Mouse (Mus musculus) adrenal gland, adult (tissue): ENCODE data around the gene Hspa1b.
"Not testable (repeated sequence)": the region's sequence is repeated elsewhere in the genome, so short reads cannot be mapped to it uniquely, and the experiment has no call there.

Experiments
- DNase-seq, 2 experiments: peaks; one replicate each; pipeline ENCODE4 v3.0.0; 2022 to 2023; ENCODE audit warnings: low spot score in 1 of 2; ENCODE audit not compliant: inconsistent age in 2 of 2

Hspa1b gene

DNA sequence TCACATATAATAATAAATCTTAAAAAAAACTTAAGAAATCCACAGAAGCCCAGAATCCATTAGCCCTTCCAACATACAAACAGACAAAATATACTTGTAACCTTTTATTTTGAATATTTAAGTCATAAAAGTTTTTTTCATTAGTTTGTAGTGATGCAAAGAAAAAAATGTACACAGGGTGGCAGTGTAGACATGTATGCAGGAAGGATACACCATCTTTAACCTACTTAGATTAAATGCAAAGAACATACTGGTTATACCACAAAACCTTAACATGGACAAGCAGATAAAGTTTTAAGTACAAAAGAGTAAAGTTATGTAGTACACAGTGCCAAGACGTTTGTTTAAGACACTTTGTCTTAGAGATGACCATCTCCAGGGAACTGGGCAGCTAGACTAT, 2.7 kb downstream of the Hspa1b start:
- peak in 1 of 2 experiments; percentile 55 for DNase-seq

DNA sequence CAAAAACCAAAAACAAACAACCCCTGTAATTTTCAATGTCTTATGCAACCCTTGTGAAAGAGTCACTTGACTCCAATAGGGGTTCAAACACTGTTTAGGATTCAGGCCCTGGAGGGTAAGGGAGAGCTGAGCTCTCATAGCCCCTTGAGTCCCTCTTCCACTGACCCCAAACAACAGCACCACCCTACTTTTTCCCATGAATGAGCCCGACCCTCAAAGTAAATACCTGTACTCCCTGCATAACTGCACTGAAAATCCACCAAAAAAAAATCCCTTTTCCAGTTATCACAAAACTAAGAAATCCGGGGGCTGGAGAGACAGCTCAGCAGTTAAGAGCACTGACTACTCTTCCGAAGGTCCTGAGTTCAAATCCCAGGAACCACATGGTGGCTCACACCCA, 3.2 kb downstream of the Hspa1b start:
- peak in 1 of 2 experiments; percentile 27 for DNase-seq

- peak in 1 of 2 experiments; percentile 25 for DNase-seq
These were observed 4.2 kb downstream of the Hspa1b start for GRCm38 (mm10) chr17:34954831-34955230.

- DNase-seq = no peak
These were observed 5.1 kb downstream of the Hspa1b start for GRCm38 (mm10) chr17:34953904-34954303.

DNA sequence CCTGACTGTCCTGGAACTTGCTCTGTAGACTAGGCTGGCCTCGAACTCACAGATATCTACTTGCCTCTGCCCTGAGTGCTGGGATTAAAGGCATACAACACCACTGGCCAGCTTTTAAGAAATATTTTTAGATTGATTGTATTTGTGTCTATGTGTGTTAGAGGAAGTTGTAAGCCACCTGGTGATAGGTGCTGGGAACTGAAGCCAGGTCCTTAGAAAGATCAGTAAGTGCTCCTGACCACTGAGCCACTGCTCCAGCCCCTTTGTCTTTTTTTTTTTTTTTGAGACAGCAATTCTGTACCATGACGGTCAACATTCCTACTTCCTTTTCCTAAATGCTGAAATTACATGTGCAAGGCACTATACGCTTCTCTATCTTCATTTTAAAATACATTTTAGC, 5.8 kb downstream of the Hspa1b start:
- no peak for DNase-seq

DNA sequence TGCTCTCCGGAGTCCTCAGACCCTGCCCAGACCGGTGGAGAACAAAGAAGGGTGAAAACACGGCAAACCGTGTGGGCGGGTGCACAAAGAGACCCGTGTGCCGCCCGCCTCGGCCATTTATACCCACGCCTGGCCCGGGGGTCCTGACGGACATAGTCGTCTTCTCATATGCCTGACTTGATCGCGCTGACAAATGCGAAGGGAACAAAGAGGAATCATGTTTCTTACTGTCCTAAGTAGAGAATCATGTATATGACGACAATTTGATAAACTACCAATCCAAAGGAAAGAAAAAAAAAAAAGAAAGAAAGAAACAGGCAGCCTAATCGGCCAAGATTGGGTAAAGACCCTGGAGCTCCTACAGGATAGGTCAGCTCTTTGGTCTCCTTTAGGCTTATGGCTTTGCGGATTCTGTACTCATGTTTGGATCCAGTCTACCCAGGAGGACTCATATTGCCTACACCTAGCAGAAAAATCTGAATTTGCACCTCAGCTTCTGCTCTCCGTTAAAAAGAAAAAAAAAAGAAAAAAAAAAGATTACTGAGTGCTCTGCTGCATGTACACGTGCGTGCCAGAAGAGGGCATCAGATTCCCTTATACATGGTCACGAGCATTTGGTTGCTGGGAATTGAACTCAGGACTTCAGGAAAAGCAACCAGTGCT, 6.5 kb downstream of the Hspa1b start:
- DNase-seq = peak; percentile 81 to 94

DNA sequence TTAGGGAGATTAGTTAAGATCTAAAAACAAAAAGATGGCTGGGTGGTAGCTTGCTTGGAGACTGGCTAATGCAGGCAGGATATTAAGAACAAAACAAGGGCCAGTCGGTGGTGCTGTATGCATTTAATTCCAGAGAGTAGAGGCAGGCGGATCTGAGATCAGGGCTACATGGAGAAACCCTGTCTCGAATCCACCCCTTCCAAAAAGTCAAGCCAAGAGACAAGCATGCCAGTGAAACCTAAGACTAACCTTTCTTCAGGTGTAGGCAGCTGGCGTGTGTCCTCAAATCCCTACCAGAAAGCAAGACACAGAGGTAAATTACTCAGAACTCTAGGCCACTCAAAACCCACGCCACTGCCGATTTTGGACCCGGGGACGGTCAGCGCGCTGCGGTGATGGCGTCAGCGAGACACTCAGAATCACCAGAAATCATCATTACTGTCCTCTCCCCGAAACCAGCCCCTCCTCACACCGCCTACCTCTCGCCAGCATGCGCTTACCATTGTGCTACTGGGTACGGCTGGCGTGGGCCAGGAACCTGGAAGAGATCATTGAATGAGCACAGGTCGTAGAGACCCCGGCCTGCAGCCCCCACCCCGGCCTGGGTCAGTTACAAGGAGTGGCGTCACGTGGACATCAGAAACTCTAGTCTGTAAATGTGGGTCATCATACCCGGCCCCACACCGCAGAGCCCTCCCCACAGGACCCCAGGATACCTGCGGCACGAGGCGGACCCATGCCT, 7.2 kb downstream of the Hspa1b start:
- no peak for DNase-seq

DNA sequence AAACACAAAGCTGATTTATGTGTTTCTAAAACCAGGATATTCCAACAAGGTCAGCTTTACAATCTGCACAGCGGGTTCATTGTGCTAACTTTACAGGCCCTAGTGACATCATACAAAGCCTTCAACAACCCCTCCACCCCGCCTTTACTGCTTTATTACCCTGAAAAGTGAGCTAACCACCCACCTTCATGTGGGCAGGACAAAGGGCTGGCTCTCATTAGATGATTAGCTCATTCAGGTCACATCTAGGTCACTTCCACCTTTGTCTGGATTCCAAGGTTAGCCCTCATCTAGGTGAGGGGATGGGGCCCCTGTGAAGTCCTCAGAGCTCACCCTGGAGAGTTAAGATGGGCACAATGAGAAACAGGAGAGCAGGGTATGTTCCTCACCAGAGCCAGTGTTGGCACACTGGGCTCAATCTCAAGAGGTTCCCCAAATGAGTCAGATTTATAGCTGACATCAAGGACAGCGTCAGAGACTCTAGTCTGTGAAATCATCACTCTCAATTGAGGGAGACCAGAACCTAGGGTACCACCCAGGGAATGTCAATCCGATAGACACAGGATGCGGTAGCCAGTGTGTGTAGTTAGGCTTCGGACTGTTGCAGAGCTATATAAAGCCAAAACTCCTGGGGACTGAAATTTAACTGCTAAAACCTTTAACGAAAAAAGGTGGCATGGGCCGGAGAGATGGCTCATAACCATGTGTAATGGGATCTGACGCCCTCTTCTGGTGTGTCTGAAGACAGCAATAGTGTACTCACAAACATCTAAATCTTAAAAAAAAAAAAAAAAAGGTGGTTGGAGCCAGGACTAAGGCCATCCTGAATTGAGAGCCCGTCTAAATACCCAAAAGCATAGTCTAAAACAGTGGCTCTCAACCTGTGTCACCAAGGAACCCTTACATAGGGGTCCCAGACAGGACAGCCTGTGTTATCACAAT, 8.3 kb downstream of the Hspa1b start:
- DNase-seq = peak; percentile 53 to 76

DNA sequence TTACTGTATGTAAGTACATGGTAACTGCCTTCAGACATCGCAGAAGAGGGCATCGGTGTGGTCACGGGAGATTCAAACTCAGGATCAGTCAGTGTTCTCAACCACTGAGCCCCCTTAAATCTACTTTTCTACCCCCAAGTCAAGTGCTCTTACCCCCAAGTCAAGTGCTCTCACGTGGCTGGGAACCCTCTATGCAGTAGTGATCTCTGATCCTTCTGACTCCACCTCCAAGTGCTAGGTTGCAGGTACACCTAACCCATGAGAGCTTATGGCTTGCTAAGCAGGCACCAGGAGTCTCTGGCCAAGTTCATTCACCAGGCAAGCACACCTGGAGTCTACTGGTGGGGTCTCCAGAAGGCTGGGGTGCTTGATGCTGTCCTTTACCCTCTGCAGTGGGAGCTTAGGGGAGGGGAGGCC, 9.5 kb downstream of the Hspa1b start:
- no peak for DNase-seq

DNA sequence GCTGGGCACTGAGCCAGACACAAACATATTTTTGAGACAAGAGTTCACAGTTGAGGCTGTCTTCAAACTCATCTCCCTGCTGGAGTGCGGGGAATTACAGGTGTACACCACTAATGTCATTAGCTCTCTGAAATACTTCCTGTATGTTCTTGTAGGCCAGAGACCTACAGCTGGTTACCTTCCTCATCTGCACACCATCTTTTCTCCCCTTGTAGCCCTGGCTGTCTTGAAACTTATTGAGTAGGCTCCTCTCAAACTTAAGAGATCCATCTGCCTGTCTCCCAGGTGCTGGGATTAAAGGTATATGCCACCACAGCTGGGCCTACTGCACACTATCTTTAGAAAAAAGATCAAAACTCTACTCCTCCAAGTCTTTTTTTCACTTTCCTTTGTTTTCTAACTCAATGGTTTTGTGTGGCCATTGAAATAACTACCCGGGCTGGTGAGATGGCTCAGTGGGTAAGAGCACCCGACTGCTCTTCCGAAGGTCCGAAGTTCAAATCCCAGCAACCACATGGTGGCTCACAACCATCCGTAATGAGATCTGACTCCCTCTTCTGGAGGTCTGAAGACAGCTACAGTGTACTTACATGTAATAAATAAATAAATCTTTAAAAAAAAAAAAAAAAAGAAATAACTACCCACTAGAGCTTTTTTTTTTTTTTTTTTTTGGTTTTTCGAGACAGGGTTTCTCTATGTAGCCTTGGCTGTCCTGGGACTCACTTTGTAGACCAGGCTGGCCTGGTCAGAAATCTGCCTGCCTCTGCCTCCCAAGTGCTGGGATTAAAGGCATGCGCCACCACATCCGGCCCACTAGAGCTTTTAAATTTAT, 10.1 kb downstream of the Hspa1b start:
- DNase-seq = not testable (repeated sequence)

DNA sequence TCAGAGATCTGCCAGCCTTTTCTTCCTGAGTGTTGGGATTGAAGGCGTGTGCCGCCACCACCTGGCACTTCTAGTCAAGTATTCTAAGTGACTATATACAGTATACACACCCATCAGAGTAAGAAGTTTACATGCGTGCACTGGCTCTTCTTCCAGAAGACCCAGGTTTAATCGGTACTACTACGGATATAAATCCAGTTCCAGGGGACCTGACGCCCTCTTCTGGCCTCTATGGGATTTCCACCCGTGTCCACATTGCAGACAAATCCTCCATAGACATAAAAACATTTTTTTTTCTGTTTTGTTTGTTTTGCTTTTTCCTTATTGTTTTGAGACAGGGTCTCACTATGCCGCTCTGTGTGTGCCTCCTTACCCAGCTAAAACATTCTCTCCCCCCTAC, 11.4 kb downstream of the Hspa1b start:
- peak in 1 of 2 experiments; percentile 68 for DNase-seq

- DNase-seq = no peak
These were observed 12.4 kb downstream of the Hspa1b start for GRCm38 (mm10) chr17:34946486-34947140.

- no peak for DNase-seq
These were observed 14.7 kb downstream of the Hspa1b start for GRCm38 (mm10) chr17:34944362-34944761.

DNA sequence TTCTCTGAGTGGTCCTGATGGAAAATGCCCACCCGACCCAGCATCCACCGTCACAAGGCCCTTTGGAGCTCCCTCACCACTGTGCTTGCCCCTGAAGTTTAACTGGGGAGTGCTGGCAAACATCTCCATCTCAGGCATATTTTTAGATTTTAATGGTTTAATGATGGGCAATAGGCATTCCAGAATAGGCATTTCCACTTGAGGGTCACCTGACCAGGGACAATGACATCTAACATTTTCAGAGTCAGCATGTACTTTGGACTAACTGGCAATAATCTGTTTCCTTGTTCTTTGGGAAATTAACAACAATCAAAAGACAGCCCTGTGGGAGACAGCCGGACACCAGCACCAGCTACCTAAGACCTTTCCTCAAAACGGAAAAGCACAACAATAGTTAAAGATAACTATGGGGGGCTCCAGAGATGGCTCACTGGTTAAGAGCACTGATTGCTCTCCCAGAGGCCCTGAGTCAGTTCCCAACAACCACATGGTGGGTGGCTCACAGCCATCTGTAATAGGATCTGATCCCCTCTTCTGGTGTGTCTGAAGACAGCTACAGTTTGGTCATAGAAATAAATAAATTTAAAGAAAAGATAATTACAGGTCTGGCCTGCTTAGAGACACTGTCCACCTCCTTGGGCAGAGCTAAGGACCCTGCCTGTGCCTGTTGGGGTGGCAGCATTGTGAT, 15.8 kb downstream of the Hspa1b start:
- DNase-seq = no peak

- DNase-seq = peak in 1 of 2 experiments; percentile 70
These were observed 17.5 kb downstream of the Hspa1b start for GRCm38 (mm10) chr17:34941344-34942041.

- no peak for DNase-seq
These were observed 21.0 kb downstream of the Hspa1b start for GRCm38 (mm10) chr17:34937960-34938505.

- DNase-seq = peak in 1 of 2 experiments; percentile 52
These were observed 24.2 kb downstream of the Hspa1b start for GRCm38 (mm10) chr17:34934830-34935229.

DNA sequence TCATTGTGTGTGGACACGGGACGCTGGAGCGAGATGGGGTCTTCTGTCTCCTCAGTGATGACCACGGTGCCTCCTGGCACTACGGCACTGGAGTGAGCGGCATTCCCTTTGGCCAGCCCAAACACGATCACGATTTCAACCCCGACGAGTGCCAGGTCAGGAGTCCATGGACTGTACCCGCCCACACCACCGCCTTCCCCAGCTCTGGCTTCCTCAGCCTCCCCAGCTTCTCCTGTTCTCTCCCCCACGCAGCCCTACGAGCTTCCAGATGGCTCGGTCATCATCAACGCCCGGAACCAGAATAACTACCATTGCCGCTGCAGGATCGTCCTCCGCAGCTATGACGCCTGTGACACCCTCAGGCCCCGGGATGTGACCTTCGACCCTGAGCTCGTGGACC, 25.0 kb downstream of the Hspa1b start:
- DNase-seq = no peak

DNA sequence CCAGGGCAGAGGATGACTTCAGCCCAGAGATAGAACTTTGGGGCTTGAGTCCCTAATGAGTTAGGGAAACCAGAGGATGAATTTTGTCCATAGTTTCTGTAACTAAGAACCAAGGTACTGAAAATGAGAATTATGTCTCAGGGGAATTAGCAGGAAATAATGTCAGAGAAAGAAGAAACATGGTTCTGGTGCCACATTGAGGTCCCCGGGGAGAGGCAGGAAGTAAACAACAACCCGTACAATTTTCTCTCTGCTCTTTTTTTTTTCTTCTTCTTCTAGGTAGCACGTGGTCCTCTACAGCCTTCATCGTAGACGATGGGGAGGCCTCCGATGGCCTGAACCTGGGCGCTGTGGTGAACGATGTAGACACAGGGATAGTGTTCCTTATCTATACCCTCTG, 26.8 kb downstream of the Hspa1b start:
- no peak for DNase-seq
